Mouse (Mus musculus) frontal cortex, adult (tissue): ENCODE data around the gene Sav1.

Experiments used
- ATAC-seq: cut with Nextera tagmentation; 2 replicates; pipeline ENCODE4 v1.9.2; 2017; ENCODE audit warnings: mild to moderate bottlenecking, moderate library complexity, mixed read lengths; ENCODE audit not compliant: low TSS enrichment

Gene Sav1

GRCm38 (mm10) chr12:69962468-69962867 is 24.3 kb downstream of the Sav1 start:
- peak; percentile 82 for ATAC-seq

- no peak for ATAC-seq
Measured at GRCm38 (mm10) chr12:69957378-69957777, 29.4 kb downstream of the Sav1 start.

GRCm38 (mm10) chr12:69947502-69947901 is 39.3 kb downstream of the Sav1 start:
- ATAC-seq, result no peak

- ATAC-seq, result no peak
Measured at GRCm38 (mm10) chr12:69945861-69946260, 40.9 kb downstream of the Sav1 start.

- ATAC-seq, result no peak
Measured at GRCm38 (mm10) chr12:69941655-69942329, 45.0 kb downstream of the Sav1 start.

GRCm38 (mm10) chr12:69939291-69939690 is 47.5 kb downstream of the Sav1 start:
- ATAC-seq, result no peak

GRCm38 (mm10) chr12:69937731-69938130 is 49.1 kb downstream of the Sav1 start:
- ATAC-seq, result no peak

GRCm38 (mm10) chr12:69926716-69927115 is 60.1 kb downstream of the Sav1 start:
- no peak for ATAC-seq

GRCm38 (mm10) chr12:69924012-69924411 is 62.8 kb downstream of the Sav1 start:
- ATAC-seq, result no peak

GRCm38 (mm10) chr12:69923603-69924002 is 63.2 kb downstream of the Sav1 start:
- ATAC-seq, result no peak

- no peak for ATAC-seq
Measured at GRCm38 (mm10) chr12:69923128-69923527, 63.7 kb downstream of the Sav1 start.

GRCm38 (mm10) chr12:69922099-69922498 is 64.7 kb downstream of the Sav1 start:
- ATAC-seq, result no peak

- no peak for ATAC-seq
Measured at GRCm38 (mm10) chr12:69917870-69918269, 68.9 kb downstream of the Sav1 start.
